Comparison of ENCODE assay signal across 7 mouse cellular contexts in genomic region chr16:77060166-77060565, GRCm38 (mm10). TPM values are rescaled to one million over a fixed set of nuclear protein-coding genes. Genes with fewer than 3 reads are reported as not detected.
DNase-seq lines count a peak whose midpoint lies in the region; ATAC-seq lines count a peak whose summit lies in the region.

No protein-coding gene starts in this region.

- peak; percentile 56; the same call in 1 of the 2 replicates for ATAC-seq in common myeloid progenitor, adult 5-6 weeks (replicated peaks; ENCODE audit: low read depth, poor library complexity, severe bottlenecking)

- intact Hi-C loops in left cerebral cortex, postnatal 14 days (cut with DNase I) = no loop called here

- DNase-seq in spleen, adult 18-20 months = peak; percentile 65
- no peak for DNase-seq in spleen, adult 12 weeks (ENCODE audit: low spot score)
- peak; percentile 80 for DNase-seq in lung, postnatal 10 days
- peak; percentile 15 for DNase-seq in yolk sac, embryonic 10.5 days (ENCODE audit: low spot score)
- no peak for DNase-seq in frontal cortex, postnatal 36 days (ENCODE audit: low spot score in 2 of 2)
- DNase-seq in left cerebral cortex, postnatal 14 days (ENCODE audit: low spot score in 2 of 2) = no peak

RNA-seq across cellular contexts. Expression of gene Usp25, which starts 46.7 kb away (rescaled TPM):
- total RNA-seq in common myeloid progenitor, adult 5-6 weeks (2017) = 83.1 and 97.4 TPM in 2 replicates
- 10 to 100 TPM; 24.4 to 34.1 TPM for total RNA-seq in left cerebral cortex, postnatal 14 days (2021)

Comparison
In these comparisons a context has a peak if more than half of its experiments do, and no peak if none do; other contexts are left out.
1. DNase-seq: peak in spleen, adult 18-20 months (2 of 2), lung, postnatal 10 days (single experiment) and yolk sac, embryonic 10.5 days (single experiment); none in spleen, adult 12 weeks (single experiment), frontal cortex, postnatal 36 days (0 of 2) and left cerebral cortex, postnatal 14 days (0 of 2).